Mouse (Mus musculus): Measurements from ENCODE around the gene Cep135. TPM values are rescaled to one million over a fixed set of nuclear protein-coding genes. Genes with fewer than 3 reads are reported as not detected.

Gene Cep135
- polyA plus RNA-seq, 1 experiment: 0.39 TPM

GRCm38 (mm10) chr5:76577026-76577425 is 11.5 kb upstream of the Cep135 start:
- 78% methylated on average over 3 of the region's 3 CpGs for WGBS
- Histone ChIP-seq H3K27ac (ENCODE audit: insufficient read depth, low read depth, low read length) (no peak overlapping the region), H3K27me3 (ENCODE audit: control insufficient read depth, insufficient read depth, low read length) (no peaks in the 10 kb centered on the region), H3K4me1 (ENCODE audit: control insufficient read depth, insufficient read depth, insufficient read length, low read length) (no peaks in the 10 kb centered on the region), H3K36me3 (ENCODE audit: control insufficient read depth, insufficient read depth, low read length) (no peaks in the 10 kb centered on the region), H3K4me3 (ENCODE audit: low read depth, low read length) (no peak overlapping the region)
- TF ChIP-seq CTCF (IDR thresholded peaks at IDR 0.05; ENCODE audit: extremely low read depth, insufficient read length, insufficient replicate concordance, low read depth, low read length) (no peak), POLR2A (IDR thresholded peaks at IDR 0.05; ENCODE audit: low read depth, low read length) (no peak)

GRCm38 (mm10) chr5:76585378-76585777 is 3.1 kb upstream of the Cep135 start:
- Histone ChIP-seq H3K27me3 (ENCODE audit: control insufficient read depth, insufficient read depth, low read length) (no peaks in the 10 kb centered on the region), H3K4me1 (ENCODE audit: control insufficient read depth, insufficient read depth, insufficient read length, low read length) (no peaks in the 10 kb centered on the region)

GRCm38 (mm10) chr5:76589311-76589710 is 813 bp downstream of the Cep135 start:
- Histone ChIP-seq H3K4me1 (ENCODE audit: control insufficient read depth, insufficient read depth, insufficient read length, low read length) (no peaks in the 10 kb centered on the region), H3K36me3 (ENCODE audit: control insufficient read depth, insufficient read depth, low read length) (peaks cover 9% of the 10 kb centered on the region), H3K27me3 (ENCODE audit: control insufficient read depth, insufficient read depth, low read length) (no peaks in the 10 kb centered on the region), H3K4me3 (ENCODE audit: low read depth, low read length) (peak overlapping the region; percentile 73), H3K27ac (ENCODE audit: insufficient read depth, low read depth, low read length) (0 out of 2 replicates have a peak overlapping the region, but pooled peaks have one; percentile 9)
- TF ChIP-seq CTCF (IDR thresholded peaks at IDR 0.05; ENCODE audit: extremely low read depth, insufficient read length, insufficient replicate concordance, low read depth, low read length): no peak
- no peak for TF ChIP-seq POLR2A (IDR thresholded peaks at IDR 0.05; ENCODE audit: low read depth, low read length)
- 6% methylated on average over 7 of the region's 7 CpGs for WGBS

More at GRCm38 (mm10) chr5:76585378-76585777, 3.1 kb upstream of the Cep135 start:
- H3K36me3 ChIP-seq (ENCODE audit: control insufficient read depth, insufficient read depth, low read length): no peaks in the 10 kb centered on the region
- 86% methylated on average over 2 of the region's 2 CpGs for WGBS
- H3K27ac ChIP-seq (ENCODE audit: insufficient read depth, low read depth, low read length): no peak overlapping the region
- no peak overlapping the region for H3K4me3 ChIP-seq (ENCODE audit: low read depth, low read length)
- no peak for TF ChIP-seq POLR2A (IDR thresholded peaks at IDR 0.05; ENCODE audit: low read depth, low read length)
- no peak for TF ChIP-seq CTCF (IDR thresholded peaks at IDR 0.05; ENCODE audit: extremely low read depth, insufficient read length, insufficient replicate concordance, low read depth, low read length)

GRCm38 (mm10) chr5:76590009-76590408 is 1.5 kb downstream of the Cep135 start:
- H3K27ac ChIP-seq (ENCODE audit: insufficient read depth, low read depth, low read length): no peak overlapping the region
- WGBS: 80% methylated on average over 2 of the region's 2 CpGs
- H3K36me3 ChIP-seq (ENCODE audit: control insufficient read depth, insufficient read depth, low read length): peaks cover 14% of the 10 kb centered on the region
- no peaks in the 10 kb centered on the region for H3K4me1 ChIP-seq (ENCODE audit: control insufficient read depth, insufficient read depth, insufficient read length, low read length)
- no peak for TF ChIP-seq POLR2A (IDR thresholded peaks at IDR 0.05; ENCODE audit: low read depth, low read length)
- TF ChIP-seq CTCF (IDR thresholded peaks at IDR 0.05; ENCODE audit: extremely low read depth, insufficient read length, insufficient replicate concordance, low read depth, low read length): no peak
- H3K27me3 ChIP-seq (ENCODE audit: control insufficient read depth, insufficient read depth, low read length): no peaks in the 10 kb centered on the region
- no peak overlapping the region for H3K4me3 ChIP-seq (ENCODE audit: low read depth, low read length)

- 78% methylated on average over 9 of the region's 9 CpGs for WGBS
- Histone ChIP-seq H3K36me3 (ENCODE audit: control insufficient read depth, insufficient read depth, low read length) (peaks cover 24% of the 10 kb centered on the region), H3K27me3 (ENCODE audit: control insufficient read depth, insufficient read depth, low read length) (no peaks in the 10 kb centered on the region), H3K27ac (ENCODE audit: insufficient read depth, low read depth, low read length) (no peak overlapping the region), H3K4me1 (ENCODE audit: control insufficient read depth, insufficient read depth, insufficient read length, low read length) (no peaks in the 10 kb centered on the region), H3K4me3 (ENCODE audit: low read depth, low read length) (no peak overlapping the region)
- TF ChIP-seq CTCF (IDR thresholded peaks at IDR 0.05; ENCODE audit: extremely low read depth, insufficient read length, insufficient replicate concordance, low read depth, low read length) (no peak), POLR2A (IDR thresholded peaks at IDR 0.05; ENCODE audit: low read depth, low read length) (no peak)
Measured at GRCm38 (mm10) chr5:76591885-76592284, 3.4 kb downstream of the Cep135 start.

GRCm38 (mm10) chr5:76609702-76610370 is 21.3 kb downstream of the Cep135 start:
- no peak overlapping the region for H3K4me3 ChIP-seq (ENCODE audit: low read depth, low read length)
- no peaks in the 10 kb centered on the region for H3K27me3 ChIP-seq (ENCODE audit: control insufficient read depth, insufficient read depth, low read length)
- peaks cover 21% of the 10 kb centered on the region for H3K36me3 ChIP-seq (ENCODE audit: control insufficient read depth, insufficient read depth, low read length)
- WGBS: 36% methylated on average over 8 of the region's 8 CpGs
- peaks cover 5% of the 10 kb centered on the region; the same call in 1 of the 2 replicates for H3K4me1 ChIP-seq (ENCODE audit: control insufficient read depth, insufficient read depth, insufficient read length, low read length)
- no peak for TF ChIP-seq POLR2A (IDR thresholded peaks at IDR 0.05; ENCODE audit: low read depth, low read length)
- no peak for TF ChIP-seq CTCF (IDR thresholded peaks at IDR 0.05; ENCODE audit: extremely low read depth, insufficient read length, insufficient replicate concordance, low read depth, low read length)
- H3K27ac ChIP-seq (ENCODE audit: insufficient read depth, low read depth, low read length): 0 out of 2 replicates have a peak overlapping the region, but pooled peaks have one; percentile 4

GRCm38 (mm10) chr5:76612867-76613499 is 24.5 kb downstream of the Cep135 start:
- TF ChIP-seq POLR2A (IDR thresholded peaks at IDR 0.05; ENCODE audit: low read depth, low read length): no peak
- TF ChIP-seq CTCF (IDR thresholded peaks at IDR 0.05; ENCODE audit: extremely low read depth, insufficient read length, insufficient replicate concordance, low read depth, low read length): no peak
- Histone ChIP-seq H3K4me1 (ENCODE audit: control insufficient read depth, insufficient read depth, insufficient read length, low read length) (peaks cover 5% of the 10 kb centered on the region; the same call in 1 of the 2 replicates), H3K36me3 (ENCODE audit: control insufficient read depth, insufficient read depth, low read length) (peaks cover 29% of the 10 kb centered on the region), H3K4me3 (ENCODE audit: low read depth, low read length) (no peak overlapping the region), H3K27ac (ENCODE audit: insufficient read depth, low read depth, low read length) (no peak overlapping the region), H3K27me3 (ENCODE audit: control insufficient read depth, insufficient read depth, low read length) (no peaks in the 10 kb centered on the region)
- WGBS: 79% methylated on average over 6 of the region's 6 CpGs

All from small intestine, adult 2 months (tissue).